Mouse (Mus musculus): ENCODE data around the gene Trrap. TPM values are rescaled to one million over a fixed set of nuclear protein-coding genes. Genes with fewer than 3 reads are reported as not detected.

Trrap gene
- polyA plus RNA-seq, 1 experiment from 2014 or later: 68.8 TPM

- no peaks in the 10 kb centered on the region for H3K4me1 ChIP-seq (ENCODE audit: control insufficient read depth, insufficient read depth, low read length)
- DNase-seq (ENCODE audit: low spot score) (no peak), ATAC-seq (ENCODE audit: low read depth) (no peak)
- H3K27ac ChIP-seq (replicated peaks; ENCODE audit: low read depth, low read length): no peak overlapping the region
- peaks cover 100% of the 10 kb centered on the region for H3K36me3 ChIP-seq (ENCODE audit: control insufficient read depth, insufficient read depth, low read length)
- no peaks in the 10 kb centered on the region for H3K9me3 ChIP-seq (ENCODE audit: control insufficient read depth, low read length)
- no peak overlapping the region for H3K4me3 ChIP-seq (ENCODE audit: low read depth, low read length)
- no peak overlapping the region for H3K9ac ChIP-seq (ENCODE audit: low read depth, low read length)
- 90% methylated on average over 8 of the region's 8 CpGs for WGBS
- no peak overlapping the region for H3K4me2 ChIP-seq (ENCODE audit: low read depth, low read length)
- no peaks in the 10 kb centered on the region for H3K27me3 ChIP-seq (replicated peaks; ENCODE audit: control insufficient read depth, insufficient read depth, low read length)
Measured at GRCm38 (mm10) chr5:144803066-144803465, 35.5 kb downstream of the Trrap start.

GRCm38 (mm10) chr5:144804181-144804580 is 36.6 kb downstream of the Trrap start:
- H3K9ac ChIP-seq (ENCODE audit: low read depth, low read length): no peak overlapping the region
- H3K4me1 ChIP-seq (ENCODE audit: control insufficient read depth, insufficient read depth, low read length): no peaks in the 10 kb centered on the region
- H3K4me2 ChIP-seq (ENCODE audit: low read depth, low read length): no peak overlapping the region
- no peak overlapping the region for H3K4me3 ChIP-seq (ENCODE audit: low read depth, low read length)
- no peak for DNase-seq (ENCODE audit: low spot score)
- ATAC-seq (ENCODE audit: low read depth): no peak
- H3K27ac ChIP-seq (replicated peaks; ENCODE audit: low read depth, low read length): no peak overlapping the region
- no peaks in the 10 kb centered on the region for H3K27me3 ChIP-seq (replicated peaks; ENCODE audit: control insufficient read depth, insufficient read depth, low read length)
- no peaks in the 10 kb centered on the region for H3K9me3 ChIP-seq (ENCODE audit: control insufficient read depth, low read length)
- peaks cover 100% of the 10 kb centered on the region for H3K36me3 ChIP-seq (ENCODE audit: control insufficient read depth, insufficient read depth, low read length)
- 87% methylated on average over 7 of the region's 7 CpGs for WGBS

- no peak for DNase-seq (ENCODE audit: low spot score)
- WGBS: 96% methylated on average over 10 of the region's 10 CpGs
- Histone ChIP-seq H3K4me2 (ENCODE audit: low read depth, low read length) (no peak overlapping the region), H3K4me1 (ENCODE audit: control insufficient read depth, insufficient read depth, low read length) (no peaks in the 10 kb centered on the region), H3K36me3 (ENCODE audit: control insufficient read depth, insufficient read depth, low read length) (peaks cover 98% of the 10 kb centered on the region), H3K4me3 (ENCODE audit: low read depth, low read length) (no peak overlapping the region), H3K9ac (ENCODE audit: low read depth, low read length) (no peak overlapping the region), H3K27me3 (replicated peaks; ENCODE audit: control insufficient read depth, insufficient read depth, low read length) (no peaks in the 10 kb centered on the region), H3K27ac (replicated peaks; ENCODE audit: low read depth, low read length) (no peak overlapping the region), H3K9me3 (ENCODE audit: control insufficient read depth, low read length) (no peaks in the 10 kb centered on the region)
- no peak for ATAC-seq (ENCODE audit: low read depth)
Measured at GRCm38 (mm10) chr5:144806931-144807330, 39.4 kb downstream of the Trrap start.

DNA sequence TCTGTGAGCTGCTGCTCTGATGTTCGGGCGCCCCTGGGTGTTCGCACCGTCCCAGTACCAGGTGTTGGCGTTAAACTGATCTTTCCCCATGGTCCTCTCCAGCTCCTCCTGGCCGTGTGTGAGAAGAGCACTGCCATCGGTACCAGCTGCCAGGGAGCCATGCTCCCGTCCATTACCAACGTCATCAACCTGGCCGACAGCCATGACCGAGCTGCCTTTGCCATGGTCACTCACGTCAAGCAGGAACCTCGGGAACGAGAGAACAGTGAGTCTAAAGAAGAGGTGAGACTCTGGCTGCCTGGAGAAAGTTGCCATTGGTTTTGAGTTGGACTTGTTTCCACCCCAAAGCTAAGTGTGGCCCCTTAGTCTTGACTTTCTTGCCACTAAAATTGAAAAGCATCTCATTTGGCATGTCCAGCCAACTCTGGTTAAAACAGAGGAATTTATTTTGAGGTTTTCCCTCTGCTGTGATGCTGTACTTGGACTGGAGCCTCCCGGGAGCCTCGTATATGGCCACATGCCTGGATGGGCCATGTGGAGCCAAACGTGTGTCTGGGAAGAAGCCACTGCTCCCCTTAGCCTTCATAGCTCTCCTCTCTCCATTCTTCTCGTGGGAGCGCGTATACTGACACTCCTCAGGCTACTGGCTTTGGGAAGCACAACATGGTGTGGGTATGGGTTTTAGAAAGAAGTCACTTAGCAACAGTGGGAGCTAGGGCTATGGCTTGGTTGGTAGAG is 61.0 kb downstream of the Trrap start:
- ATAC-seq (ENCODE audit: low read depth) (no peak), DNase-seq (ENCODE audit: low spot score) (no peak)
- H3K36me3 ChIP-seq (ENCODE audit: control insufficient read depth, insufficient read depth, low read length): peaks cover 100% of the 10 kb centered on the region
- H3K27ac ChIP-seq (replicated peaks; ENCODE audit: low read depth, low read length): no peak overlapping the region
- no peaks in the 10 kb centered on the region for H3K4me1 ChIP-seq (ENCODE audit: control insufficient read depth, insufficient read depth, low read length)
- no peak overlapping the region for H3K9ac ChIP-seq (ENCODE audit: low read depth, low read length)
- H3K9me3 ChIP-seq (ENCODE audit: control insufficient read depth, low read length): no peaks in the 10 kb centered on the region
- H3K4me3 ChIP-seq (ENCODE audit: low read depth, low read length): no peak overlapping the region
- no peak overlapping the region for H3K4me2 ChIP-seq (ENCODE audit: low read depth, low read length)
- WGBS: 94% methylated on average over 20 of the region's 20 CpGs
- H3K27me3 ChIP-seq (replicated peaks; ENCODE audit: control insufficient read depth, insufficient read depth, low read length): no peaks in the 10 kb centered on the region

DNA sequence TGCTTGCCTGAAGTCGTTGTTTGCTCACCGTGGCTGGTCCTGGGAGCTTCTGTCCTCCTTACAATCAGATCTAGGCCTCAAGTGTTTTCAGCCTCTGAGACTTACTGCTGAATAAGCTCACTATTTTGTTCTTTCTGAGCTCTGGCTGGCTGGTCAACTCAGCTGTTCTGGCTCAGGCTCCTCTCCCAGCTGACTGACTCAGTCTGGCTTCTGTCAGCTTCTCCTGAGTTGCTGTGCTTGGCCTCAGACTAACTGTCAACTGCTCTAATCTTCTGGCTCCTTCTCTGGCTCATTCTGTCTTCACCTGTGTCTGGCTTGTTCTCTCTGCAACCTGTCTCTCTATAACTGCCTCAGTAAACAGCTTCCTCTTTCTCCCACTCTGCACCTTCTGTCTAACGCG is 62.1 kb downstream of the Trrap start:
- H3K27me3 ChIP-seq (replicated peaks; ENCODE audit: control insufficient read depth, insufficient read depth, low read length): no peaks in the 10 kb centered on the region
- no peak overlapping the region for H3K9ac ChIP-seq (ENCODE audit: low read depth, low read length)
- H3K4me2 ChIP-seq (ENCODE audit: low read depth, low read length): no peak overlapping the region
- no peak overlapping the region for H3K27ac ChIP-seq (replicated peaks; ENCODE audit: low read depth, low read length)
- DNase-seq (ENCODE audit: low spot score) (no peak), ATAC-seq (ENCODE audit: low read depth) (no peak)
- H3K4me3 ChIP-seq (ENCODE audit: low read depth, low read length): no peak overlapping the region
- H3K4me1 ChIP-seq (ENCODE audit: control insufficient read depth, insufficient read depth, low read length): no peaks in the 10 kb centered on the region
- WGBS: 93% methylated on average over 4 of the region's 4 CpGs
- no peaks in the 10 kb centered on the region for H3K9me3 ChIP-seq (ENCODE audit: control insufficient read depth, low read length)
- peaks cover 99% of the 10 kb centered on the region for H3K36me3 ChIP-seq (ENCODE audit: control insufficient read depth, insufficient read depth, low read length)

DNA sequence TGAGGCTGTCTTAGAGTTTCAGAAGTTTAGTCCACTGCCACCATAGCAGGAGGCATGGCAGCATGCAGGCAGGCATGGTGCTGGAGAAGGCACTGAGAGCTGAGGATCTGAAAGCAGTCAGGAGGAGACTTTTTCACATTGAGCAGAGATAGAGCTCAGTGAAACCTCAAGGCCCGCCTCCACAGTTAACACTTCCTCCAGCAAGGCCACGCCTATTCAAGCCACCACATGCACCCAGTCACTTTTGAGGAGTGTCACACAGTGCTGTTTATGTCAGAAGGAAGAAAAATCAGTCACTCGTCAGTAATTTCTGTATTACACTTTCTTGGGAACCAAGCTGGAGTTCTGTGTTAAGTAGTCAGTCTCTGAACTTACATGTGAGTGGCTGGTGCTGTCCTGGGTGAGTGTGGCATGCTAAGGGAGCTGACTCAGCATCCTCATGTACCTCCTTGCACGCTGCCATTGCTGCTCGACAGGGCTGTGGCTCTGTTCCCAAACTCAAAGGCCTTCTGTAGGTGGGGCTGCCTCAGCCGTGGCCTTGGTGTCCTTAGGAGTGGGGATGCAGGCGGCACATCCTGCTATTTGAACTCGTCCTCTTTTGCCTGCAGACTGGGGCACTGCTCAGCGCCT is 64.4 kb downstream of the Trrap start:
- DNase-seq (ENCODE audit: low spot score) (no peak), ATAC-seq (ENCODE audit: low read depth) (no peak)
- no peak overlapping the region for H3K4me3 ChIP-seq (ENCODE audit: low read depth, low read length)
- 84% methylated on average over 9 of the region's 9 CpGs for WGBS
- H3K9ac ChIP-seq (ENCODE audit: low read depth, low read length): no peak overlapping the region
- no peaks in the 10 kb centered on the region for H3K9me3 ChIP-seq (ENCODE audit: control insufficient read depth, low read length)
- H3K4me1 ChIP-seq (ENCODE audit: control insufficient read depth, insufficient read depth, low read length): no peaks in the 10 kb centered on the region
- no peaks in the 10 kb centered on the region for H3K27me3 ChIP-seq (replicated peaks; ENCODE audit: control insufficient read depth, insufficient read depth, low read length)
- no peak overlapping the region for H3K27ac ChIP-seq (replicated peaks; ENCODE audit: low read depth, low read length)
- peaks cover 99% of the 10 kb centered on the region for H3K36me3 ChIP-seq (ENCODE audit: control insufficient read depth, insufficient read depth, low read length)
- H3K4me2 ChIP-seq (ENCODE audit: low read depth, low read length): no peak overlapping the region

DNA sequence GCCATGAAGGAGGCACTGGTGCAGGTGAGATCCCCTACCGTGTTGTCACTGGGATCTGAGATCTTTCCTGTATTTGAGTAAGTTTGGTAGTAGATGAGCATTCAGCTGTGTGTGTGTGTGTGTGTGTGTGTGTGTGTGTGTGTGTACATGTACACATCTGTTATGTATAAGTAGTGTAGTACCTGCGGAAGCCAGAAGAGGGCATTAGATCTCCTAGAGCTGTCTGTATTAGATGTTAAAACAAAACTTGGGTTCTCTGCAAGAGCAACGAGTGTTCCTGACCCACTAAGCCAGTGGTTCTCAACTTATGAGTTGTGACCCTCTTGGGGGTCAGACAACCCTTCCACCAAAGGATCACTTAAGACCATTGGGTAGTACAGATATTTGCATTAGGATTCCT is 68.6 kb downstream of the Trrap start:
- DNase-seq (ENCODE audit: low spot score) (peak; percentile 5), ATAC-seq (ENCODE audit: low read depth) (no peak)
- H3K27me3 ChIP-seq (replicated peaks; ENCODE audit: control insufficient read depth, insufficient read depth, low read length): no peaks in the 10 kb centered on the region
- no peak overlapping the region for H3K4me3 ChIP-seq (ENCODE audit: low read depth, low read length)
- H3K4me2 ChIP-seq (ENCODE audit: low read depth, low read length): no peak overlapping the region
- peaks cover 99% of the 10 kb centered on the region for H3K36me3 ChIP-seq (ENCODE audit: control insufficient read depth, insufficient read depth, low read length)
- H3K9me3 ChIP-seq (ENCODE audit: control insufficient read depth, low read length): no peaks in the 10 kb centered on the region
- 90% methylated on average over 3 of the region's 3 CpGs for WGBS
- no peaks in the 10 kb centered on the region for H3K4me1 ChIP-seq (ENCODE audit: control insufficient read depth, insufficient read depth, low read length)
- H3K27ac ChIP-seq (replicated peaks; ENCODE audit: low read depth, low read length): no peak overlapping the region
- H3K9ac ChIP-seq (ENCODE audit: low read depth, low read length): no peak overlapping the region

- ATAC-seq (ENCODE audit: low read depth) (no peak), DNase-seq (ENCODE audit: low spot score) (no peak)
- WGBS: 95% methylated on average over 20 of the region's 20 CpGs
- Histone ChIP-seq H3K4me2 (ENCODE audit: low read depth, low read length) (no peak overlapping the region), H3K4me1 (ENCODE audit: control insufficient read depth, insufficient read depth, low read length) (no peaks in the 10 kb centered on the region), H3K27me3 (replicated peaks; ENCODE audit: control insufficient read depth, insufficient read depth, low read length) (no peaks in the 10 kb centered on the region), H3K9me3 (ENCODE audit: control insufficient read depth, low read length) (no peaks in the 10 kb centered on the region), H3K9ac (ENCODE audit: low read depth, low read length) (no peak overlapping the region), H3K36me3 (ENCODE audit: control insufficient read depth, insufficient read depth, low read length) (peaks cover 100% of the 10 kb centered on the region), H3K4me3 (ENCODE audit: low read depth, low read length) (no peak overlapping the region), H3K27ac (replicated peaks; ENCODE audit: low read depth, low read length) (no peak overlapping the region)
Measured at GRCm38 (mm10) chr5:144845352-144845751, 77.8 kb downstream of the Trrap start.

DNA sequence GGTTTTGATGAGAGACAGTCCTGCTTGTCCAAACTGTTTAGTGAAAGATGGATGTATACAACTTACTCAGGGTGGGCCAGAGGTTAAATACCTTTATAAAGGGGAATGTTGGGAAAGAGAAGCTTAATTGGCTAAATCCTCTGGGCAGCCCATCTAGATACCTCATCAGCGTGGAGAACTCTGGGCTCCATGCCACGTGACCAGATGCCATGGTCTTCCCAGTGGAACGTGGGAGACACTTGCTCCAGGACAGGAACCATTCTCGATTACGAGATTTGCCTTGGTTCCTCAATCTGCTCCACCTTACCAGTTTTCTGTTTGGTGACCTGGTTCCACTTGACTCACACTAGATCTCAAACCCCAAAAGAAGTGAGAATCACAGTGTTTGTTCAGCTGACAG is 81.2 kb downstream of the Trrap start:
- H3K4me3 ChIP-seq (ENCODE audit: low read depth, low read length): no peak overlapping the region
- H3K4me1 ChIP-seq (ENCODE audit: control insufficient read depth, insufficient read depth, low read length): no peaks in the 10 kb centered on the region
- WGBS: 87% methylated on average over 5 of the region's 5 CpGs
- H3K27me3 ChIP-seq (replicated peaks; ENCODE audit: control insufficient read depth, insufficient read depth, low read length): no peaks in the 10 kb centered on the region
- ATAC-seq (ENCODE audit: low read depth): no peak
- H3K9me3 ChIP-seq (ENCODE audit: control insufficient read depth, low read length): no peaks in the 10 kb centered on the region
- DNase-seq (ENCODE audit: low spot score): no peak
- peaks cover 100% of the 10 kb centered on the region for H3K36me3 ChIP-seq (ENCODE audit: control insufficient read depth, insufficient read depth, low read length)
- no peak overlapping the region for H3K9ac ChIP-seq (ENCODE audit: low read depth, low read length)
- no peak overlapping the region for H3K4me2 ChIP-seq (ENCODE audit: low read depth, low read length)
- no peak overlapping the region for H3K27ac ChIP-seq (replicated peaks; ENCODE audit: low read depth, low read length)

Measured in embryonic facial prominence, embryonic 14.5 days (tissue).